In genomic region chr13:90922751-90923612, GRCm38 (mm10) we compare ENCODE assay signal across 8 mouse cellular contexts. TPM values are rescaled to one million over a fixed set of nuclear protein-coding genes. Genes with fewer than 3 reads are reported as not detected.
A peak's percentile ranks its signal among the peaks of the same experiment; 100 is the strongest.
DNase-seq lines count a peak whose midpoint lies in the region; ATAC-seq lines count a peak whose summit lies in the region.

Rps23 (plus strand) TSS chr13:90922958.

- H3K9me3 ChIP-seq in heart, embryonic 13.5 days, result no peaks in the 10 kb centered on the region
- H3K9me3 ChIP-seq in liver, embryonic 12.5 days (replicated peaks), result no peaks in the 10 kb centered on the region
- no peaks in the 10 kb centered on the region for H3K9me3 ChIP-seq in stomach, embryonic 15.5 days

- peak within 1 kb of the TSS; percentile 85 for H3K27ac ChIP-seq in brown adipose tissue, adult 24 weeks (replicated peaks; ENCODE audit: low read depth, low read length)
- peak within 1 kb of the TSS; percentile 81 for H3K27ac ChIP-seq in heart, embryonic 13.5 days (replicated peaks)
- H3K27ac ChIP-seq in liver, embryonic 12.5 days, result peak within 1 kb of the TSS; percentile 90
- H3K27ac ChIP-seq in stomach, embryonic 15.5 days, result peak within 1 kb of the TSS; percentile 86

- H3K36me3 ChIP-seq in heart, embryonic 13.5 days, result peaks cover 38% of the 10 kb centered on the region
- H3K36me3 ChIP-seq in liver, embryonic 12.5 days, result peaks cover 35% of the 10 kb centered on the region
- H3K36me3 ChIP-seq in stomach, embryonic 15.5 days, result peaks cover 24% of the 10 kb centered on the region

- peak within 1 kb of the TSS; percentile 94 for H3K4me3 ChIP-seq in brown adipose tissue, adult 24 weeks (ENCODE audit: insufficient read depth, low read depth, low read length)
- H3K4me3 ChIP-seq in heart, embryonic 13.5 days, result peak within 1 kb of the TSS; percentile 94
- H3K4me3 ChIP-seq in liver, embryonic 12.5 days, result peak within 1 kb of the TSS; percentile 91
- H3K4me3 ChIP-seq in stomach, embryonic 15.5 days (replicated peaks), result peak within 1 kb of the TSS; percentile 94

- no peaks in the 10 kb centered on the region for H3K4me1 ChIP-seq in brown adipose tissue, adult 24 weeks (ENCODE audit: control insufficient read depth, insufficient read depth, insufficient read length, low read length)
- H3K4me1 ChIP-seq in heart, embryonic 13.5 days, result peaks cover 7% of the 10 kb centered on the region
- H3K4me1 ChIP-seq in liver, embryonic 12.5 days, result peaks cover 44% of the 10 kb centered on the region
- H3K4me1 ChIP-seq in stomach, embryonic 15.5 days, result peaks cover 3% of the 10 kb centered on the region; the same call in 1 of the 2 replicates

- ATAC-seq in heart, embryonic 13.5 days (ENCODE audit: extremely low read depth, insufficient number of reproducible peaks, low FRiP score, low TSS enrichment), result peak; percentile 98
- ATAC-seq in liver, embryonic 12.5 days, result peak; percentile 97
- ATAC-seq in stomach, embryonic 15.5 days (ENCODE audit: insufficient read depth, low FRiP score, low read depth), result peak; percentile 99

- H3K27me3 ChIP-seq in heart, embryonic 13.5 days (replicated peaks), result no peaks in the 10 kb centered on the region
- no peaks in the 10 kb centered on the region for H3K27me3 ChIP-seq in liver, embryonic 12.5 days (replicated peaks)
- H3K27me3 ChIP-seq in stomach, embryonic 15.5 days (replicated peaks), result no peaks in the 10 kb centered on the region

- peak within 1 kb of the TSS; percentile 99 for H3K9ac ChIP-seq in heart, embryonic 13.5 days
- peak within 1 kb of the TSS; percentile 95 for H3K9ac ChIP-seq in liver, embryonic 12.5 days
- H3K9ac ChIP-seq in stomach, embryonic 15.5 days, result peak within 1 kb of the TSS; percentile 92

- 0% methylated on average over 57 of the region's 57 CpGs for WGBS in heart, embryonic 13.5 days
- WGBS in liver, embryonic 12.5 days (ENCODE audit: insufficient replicate concordance), result under 1% methylated on average over 57 of the region's 57 CpGs
- under 1% methylated on average over 57 of the region's 57 CpGs for WGBS in stomach, embryonic 15.5 days

- peak within 1 kb of the TSS; percentile 73 for H3K4me2 ChIP-seq in heart, embryonic 13.5 days
- H3K4me2 ChIP-seq in liver, embryonic 12.5 days, result peak within 1 kb of the TSS; percentile 74
- peak within 1 kb of the TSS; percentile 52 for H3K4me2 ChIP-seq in stomach, embryonic 15.5 days

- peak; percentile 95 for DNase-seq in CD4-positive, CD25-positive, alpha-beta regulatory T cell, adult 2 months (ENCODE audit: low read depth, low spot score)
- peak; percentile 42 for DNase-seq in fat pad, adult 2 months (ENCODE audit: extremely low read depth, low read depth, low spot score)
- DNase-seq in kidney, postnatal 10 days, result peak; percentile 93
- peak; percentile 89 to 91 for DNase-seq in natural killer cell, adult 2 months (ENCODE audit: low spot score in 2 of 2)

RNA-seq across cellular contexts. Expression of gene Rps23, which starts in this region (rescaled TPM):
- 245 and 312 TPM in 2 replicates for polyA plus RNA-seq in brown adipose tissue, adult 24 weeks (2012; ENCODE audit: insufficient read depth, insufficient read length, missing spikeins)
- polyA plus RNA-seq in heart, embryonic 13.5 days (2015; fragmentation: Nextera tagmentation; extraction: Ambion mirVana), result 126 and 142 TPM in 2 replicates
- polyA plus RNA-seq in liver, embryonic 12.5 days (2016; fragmentation: Nextera tagmentation; extraction: Ambion mirVana), result 239 and 250 TPM in 2 replicates
- polyA plus RNA-seq in stomach, embryonic 15.5 days (2015; fragmentation: Nextera tagmentation; extraction: Ambion mirVana), result 210 and 228 TPM in 2 replicates

Comparison
In these comparisons a context has a peak if more than half of its experiments do, and no peak if none do; other contexts are left out.
1. Peak in every context shown above with its lines: DNase-seq, ATAC-seq, H3K4me3 ChIP-seq and H3K27ac ChIP-seq.
2. DNase-seq: peak in every context shown above with its lines; median percentile 95 in CD4-positive, CD25-positive, alpha-beta regulatory T cell, adult 2 months; 93 in kidney, postnatal 10 days; 90 in natural killer cell, adult 2 months; 42 in fat pad, adult 2 months.